Mouse (Mus musculus) forebrain, embryonic 12.5 days (tissue): ENCODE measurements around the gene Fyb. TPM values are rescaled to one million over a fixed set of nuclear protein-coding genes. Genes with fewer than 3 reads are reported as not detected.

Experiments used
- ATAC-seq: fragments of 200-750 bp; cut with Nextera tagmentation; 2 replicates; pipeline ENCODE4 v1.8.0; 2017; ENCODE audit warnings: moderate TSS enrichment; ENCODE audit not compliant: low FRiP score
- H3K27ac ChIP-seq: fragments of 300-500 bp; sonication (generic); 2 replicates; pipeline ENCODE4 v1.5.1; 2016; ENCODE audit warnings: mild to moderate bottlenecking
- H3K27me3 ChIP-seq: fragments of 300-500 bp; sonication (generic); 2 replicates; pipeline ENCODE4 v1.6.1; 2016; ENCODE audit warnings: mild to moderate bottlenecking
- H3K36me3 ChIP-seq: fragments of 300-500 bp; sonication (generic); replicated peaks from 2 replicates; pipeline ENCODE4 v1.6.1; 2016; ENCODE audit warnings: mild to moderate bottlenecking
- H3K4me1 ChIP-seq: fragments of 300-500 bp; sonication (generic); 2 replicates; pipeline ENCODE4 v1.6.1; 2016
- H3K4me2 ChIP-seq: fragments of 300-500 bp; sonication (generic); 2 replicates; pipeline ENCODE4 v1.6.1; 2016; ENCODE audit warnings: mild to moderate bottlenecking, moderate library complexity
- H3K4me3 ChIP-seq: fragments of 300-500 bp; sonication (generic); replicated peaks from 2 replicates; pipeline ENCODE4 v1.5.1; 2016; ENCODE audit warnings: mild to moderate bottlenecking
- H3K9ac ChIP-seq: fragments of 300-500 bp; sonication (generic); 2 replicates; pipeline ENCODE4 v1.6.1; 2016; ENCODE audit warnings: mild to moderate bottlenecking
- H3K9me3 ChIP-seq: fragments of 300-500 bp; sonication (generic); 2 replicates; pipeline ENCODE4 v1.6.1; 2016
- WGBS: fragments of 180-500 bp; shearing (Covaris S2); methylation state at CpG from one replicate; pipeline ENCODE4 v1.1.7; 2016; 5-methylcytosine and 5-hydroxymethylcytosine counted together
- polyA plus RNA-seq: library from polyadenylated mRNA; unstranded; fragments of >200 nt; fragmentation: Nextera tagmentation; extraction: Ambion mirVana; gene quantifications from 2 replicates; pipeline ENCODE4 v1.2.1, GENCODE M21; 2016

Gene Fyb
- polyA plus RNA-seq, 1 experiment from 2014 or later = 3.2 TPM

DNA sequence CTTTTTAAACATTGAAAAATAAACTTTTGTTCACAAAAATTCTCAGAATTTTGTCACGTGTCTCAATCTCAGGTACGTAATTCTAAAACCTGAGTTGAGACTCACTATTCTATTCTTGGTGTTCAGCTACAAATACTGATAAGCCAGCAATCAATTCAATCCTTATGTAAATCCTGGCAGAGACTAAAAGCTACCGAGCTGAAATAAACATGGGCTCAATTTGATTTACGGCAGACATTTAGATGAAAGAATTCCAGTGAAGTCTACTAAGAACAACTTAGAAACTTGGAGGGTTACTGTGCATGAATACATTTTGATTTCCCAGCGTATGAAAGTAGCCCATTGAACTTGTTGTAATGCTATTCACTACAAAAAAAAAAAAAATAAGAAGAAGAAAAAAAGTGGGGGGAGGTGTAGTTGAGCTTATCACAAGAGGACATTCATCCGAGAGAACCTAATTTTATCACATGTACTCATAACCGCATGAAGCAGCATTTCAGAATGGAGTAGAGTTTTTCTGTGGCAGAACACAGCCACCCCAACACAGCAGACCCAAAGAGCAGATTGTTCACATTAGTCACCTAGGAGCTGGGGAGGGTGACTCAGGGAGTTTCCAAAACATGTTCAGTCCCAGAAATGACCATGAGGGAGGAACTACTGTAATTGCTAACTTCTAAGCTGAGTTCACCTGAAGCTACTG lies 17.1 kb downstream of the Fyb start:
- H3K4me1 ChIP-seq = no peaks in the 10 kb centered on the region
- no peak for ATAC-seq
- H3K9me3 ChIP-seq = no peaks in the 10 kb centered on the region
- no peak overlapping the region for H3K27ac ChIP-seq
- 87% methylated on average over 7 of the region's 7 CpGs for WGBS
- no peaks in the 10 kb centered on the region for H3K36me3 ChIP-seq
- no peak overlapping the region for H3K4me2 ChIP-seq
- no peaks in the 10 kb centered on the region for H3K27me3 ChIP-seq
- H3K4me3 ChIP-seq = no peak overlapping the region
- H3K9ac ChIP-seq = no peak overlapping the region

DNA sequence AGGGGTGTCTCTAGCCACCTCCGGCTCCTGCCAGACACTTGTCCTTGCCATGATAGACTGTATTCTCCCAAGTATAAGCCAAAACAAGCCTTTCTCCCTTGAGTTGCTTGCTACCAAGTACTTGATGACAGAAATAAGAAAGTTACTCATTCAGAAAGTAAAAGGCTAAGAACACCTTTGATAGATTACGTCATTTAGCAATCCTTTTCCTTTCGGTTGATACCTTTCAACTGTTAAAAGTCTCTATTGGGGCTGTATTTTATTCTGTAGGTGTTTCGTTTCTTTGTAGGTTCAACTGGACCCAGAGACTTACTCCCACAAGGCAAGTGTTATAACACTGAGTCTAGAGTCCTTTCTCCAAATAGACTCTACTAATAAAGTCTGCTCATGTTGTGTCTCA lies 26.3 kb downstream of the Fyb start:
- no peaks in the 10 kb centered on the region for H3K4me1 ChIP-seq
- no peak overlapping the region for H3K4me2 ChIP-seq
- ATAC-seq = no peak
- 93% methylated on average over 4 of the region's 4 CpGs for WGBS
- H3K9me3 ChIP-seq = no peaks in the 10 kb centered on the region
- no peak overlapping the region for H3K27ac ChIP-seq
- H3K9ac ChIP-seq = no peak overlapping the region
- H3K27me3 ChIP-seq = no peaks in the 10 kb centered on the region
- no peaks in the 10 kb centered on the region for H3K36me3 ChIP-seq
- no peak overlapping the region for H3K4me3 ChIP-seq

DNA sequence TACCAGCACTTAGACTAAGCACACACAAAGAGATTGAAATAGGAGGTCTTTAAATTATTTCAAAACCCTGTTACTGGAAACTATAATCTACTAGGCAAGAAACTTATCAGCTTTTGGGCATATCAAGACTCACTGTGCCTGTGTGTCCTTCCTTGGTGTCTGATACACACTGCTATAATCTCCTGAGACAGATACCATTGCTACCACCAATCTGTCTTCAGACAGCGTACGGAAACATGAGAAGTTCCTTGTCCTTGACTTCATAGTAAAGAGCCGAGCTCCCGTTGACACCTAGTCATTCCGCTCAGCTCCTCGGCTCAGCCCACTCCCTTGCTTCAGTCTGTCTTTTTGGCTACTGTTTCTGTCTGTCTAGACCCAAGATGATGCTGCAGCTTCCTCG lies 29.2 kb downstream of the Fyb start:
- H3K9me3 ChIP-seq = no peaks in the 10 kb centered on the region
- no peak overlapping the region for H3K4me3 ChIP-seq
- no peak for ATAC-seq
- WGBS = 95% methylated on average over 7 of the region's 7 CpGs
- no peak overlapping the region for H3K4me2 ChIP-seq
- H3K27me3 ChIP-seq = no peaks in the 10 kb centered on the region
- H3K36me3 ChIP-seq = no peaks in the 10 kb centered on the region
- H3K9ac ChIP-seq = no peak overlapping the region
- no peak overlapping the region for H3K27ac ChIP-seq
- no peaks in the 10 kb centered on the region; the same call in 1 of the 2 replicates for H3K4me1 ChIP-seq

DNA sequence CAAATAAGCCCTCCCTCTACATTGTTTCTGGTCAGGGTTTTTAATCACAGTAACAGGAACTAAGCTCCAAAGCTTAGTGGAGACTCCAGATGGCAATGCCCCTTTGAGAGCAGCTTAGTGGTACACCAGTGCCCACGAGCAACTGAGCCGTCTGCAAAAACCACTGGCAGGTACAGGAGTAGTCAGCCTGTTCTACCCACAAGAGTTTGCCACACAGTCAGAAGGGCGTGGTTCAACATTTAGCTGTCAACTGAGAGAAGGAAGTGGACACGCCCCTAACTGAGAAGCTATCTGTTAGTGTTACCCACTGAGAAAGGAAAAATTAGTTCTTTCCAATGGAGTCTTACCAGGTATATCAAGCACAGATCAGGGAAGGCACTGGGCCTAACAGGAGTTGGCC lies 32.1 kb downstream of the Fyb start:
- Histone ChIP-seq H3K27me3 (no peaks in the 10 kb centered on the region), H3K27ac (no peak overlapping the region), H3K4me1 (no peaks in the 10 kb centered on the region; the same call in 1 of the 2 replicates), H3K4me3 (no peak overlapping the region), H3K9ac (no peak overlapping the region), H3K9me3 (no peaks in the 10 kb centered on the region), H3K36me3 (no peaks in the 10 kb centered on the region), H3K4me2 (no peak overlapping the region)
- WGBS = 82% methylated on average over 4 of the region's 4 CpGs
- ATAC-seq = no peak

DNA sequence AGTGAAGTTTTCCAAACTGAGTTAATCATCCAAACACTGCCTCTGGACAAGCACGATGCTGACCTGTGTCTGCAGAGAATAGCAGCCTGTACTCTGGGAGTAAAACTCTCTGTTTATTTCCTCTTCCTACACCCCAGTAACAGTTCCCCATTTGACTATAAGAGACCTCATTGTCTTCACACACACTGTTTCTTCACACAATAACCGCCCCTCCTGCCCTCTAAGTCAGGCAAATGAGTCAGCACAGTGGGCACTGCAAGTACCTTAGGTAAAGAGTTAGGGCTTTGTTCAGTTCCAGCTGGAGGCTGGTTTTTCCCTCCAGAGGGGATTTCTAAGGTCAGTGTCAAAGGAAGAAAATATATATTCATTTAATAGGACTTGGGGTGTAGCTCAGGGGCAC lies 32.9 kb downstream of the Fyb start:
- no peak for ATAC-seq
- Histone ChIP-seq H3K9me3 (no peaks in the 10 kb centered on the region), H3K36me3 (no peaks in the 10 kb centered on the region), H3K4me2 (no peak overlapping the region), H3K27me3 (no peaks in the 10 kb centered on the region), H3K9ac (no peak overlapping the region), H3K4me1 (no peaks in the 10 kb centered on the region; the same call in 1 of the 2 replicates), H3K4me3 (no peak overlapping the region), H3K27ac (no peak overlapping the region)
- WGBS = 35% methylated on average over 2 of the region's 2 CpGs

DNA sequence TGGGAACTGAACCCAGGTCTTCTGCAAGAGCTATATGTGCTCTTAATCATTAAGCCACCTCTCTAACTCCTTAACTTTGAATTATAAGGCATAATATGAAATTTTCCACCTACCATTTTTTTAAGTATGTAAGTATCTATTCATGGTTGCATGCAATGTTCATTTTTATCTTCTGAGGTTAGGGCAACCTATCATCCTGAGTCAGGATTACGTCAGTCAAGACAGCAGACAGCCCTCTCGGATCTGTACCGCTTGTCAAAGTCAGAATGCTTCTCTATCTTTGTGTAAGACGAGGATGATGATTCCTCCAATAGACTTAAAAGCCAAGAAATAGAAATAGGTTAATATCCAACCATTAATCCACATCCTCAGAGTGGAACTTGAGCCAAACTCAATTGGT lies 33.6 kb downstream of the Fyb start:
- ATAC-seq = no peak
- Histone ChIP-seq H3K9ac (no peak overlapping the region), H3K27me3 (no peaks in the 10 kb centered on the region), H3K4me1 (no peaks in the 10 kb centered on the region; the same call in 1 of the 2 replicates), H3K27ac (no peak overlapping the region), H3K4me2 (no peak overlapping the region), H3K9me3 (no peaks in the 10 kb centered on the region), H3K36me3 (no peaks in the 10 kb centered on the region), H3K4me3 (no peak overlapping the region)
- WGBS = 92% methylated on average over 4 of the region's 4 CpGs

DNA sequence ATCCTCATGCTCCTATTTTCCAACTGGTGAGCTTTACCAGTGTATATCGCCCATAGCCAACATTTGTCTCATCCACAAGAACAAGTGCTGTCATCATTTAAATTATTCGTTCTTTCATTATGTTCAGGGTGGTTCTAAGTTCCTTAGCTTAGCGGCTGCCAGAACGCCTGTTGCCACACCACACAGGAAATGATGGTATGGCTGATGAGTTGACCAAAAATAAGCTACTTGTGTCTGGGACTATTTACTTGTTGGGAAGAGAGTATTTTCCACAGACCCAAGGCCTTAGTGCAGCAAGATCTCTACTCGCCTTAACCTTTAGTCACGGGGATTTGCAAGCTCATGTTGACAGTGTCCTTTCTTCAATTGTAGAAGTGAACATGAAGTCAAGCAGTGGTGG lies 34.3 kb downstream of the Fyb start:
- no peak overlapping the region for H3K4me2 ChIP-seq
- 90% methylated on average over 6 of the region's 6 CpGs for WGBS
- no peak for ATAC-seq

DNA sequence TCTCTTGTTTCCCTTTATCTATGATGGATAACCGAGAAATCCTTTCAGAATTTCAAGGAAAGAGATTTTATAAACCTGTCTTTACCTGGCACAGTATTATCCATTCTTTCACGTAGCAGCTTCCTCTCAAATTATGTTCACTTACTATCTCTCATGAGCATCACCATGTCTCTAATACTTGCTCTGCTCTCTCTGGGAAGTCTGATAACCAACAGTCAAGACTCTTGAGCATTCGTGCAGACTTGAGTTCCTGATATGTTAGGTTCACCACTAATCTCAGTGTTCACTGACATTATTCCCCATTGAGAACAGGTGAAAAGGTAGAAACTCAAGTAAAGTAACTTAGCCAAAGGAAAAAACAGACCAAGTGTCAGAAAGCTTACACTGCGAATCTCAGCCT lies 34.9 kb downstream of the Fyb start:
- Histone ChIP-seq H3K4me3 (no peak overlapping the region), H3K36me3 (no peaks in the 10 kb centered on the region), H3K27me3 (no peaks in the 10 kb centered on the region), H3K9me3 (no peaks in the 10 kb centered on the region), H3K4me1 (no peaks in the 10 kb centered on the region; the same call in 1 of the 2 replicates), H3K9ac (no peak overlapping the region), H3K4me2 (no peak overlapping the region), H3K27ac (no peak overlapping the region)
- 90% methylated on average over 4 of the region's 4 CpGs for WGBS
- no peak for ATAC-seq

More for the DNA sequence above, 34.3 kb downstream of the Fyb start:
- H3K27ac ChIP-seq = no peak overlapping the region
- H3K9me3 ChIP-seq = no peaks in the 10 kb centered on the region
- H3K36me3 ChIP-seq = no peaks in the 10 kb centered on the region
- H3K9ac ChIP-seq = no peak overlapping the region
- no peak overlapping the region for H3K4me3 ChIP-seq
- H3K4me1 ChIP-seq = no peaks in the 10 kb centered on the region; the same call in 1 of the 2 replicates
- H3K27me3 ChIP-seq = no peaks in the 10 kb centered on the region

DNA sequence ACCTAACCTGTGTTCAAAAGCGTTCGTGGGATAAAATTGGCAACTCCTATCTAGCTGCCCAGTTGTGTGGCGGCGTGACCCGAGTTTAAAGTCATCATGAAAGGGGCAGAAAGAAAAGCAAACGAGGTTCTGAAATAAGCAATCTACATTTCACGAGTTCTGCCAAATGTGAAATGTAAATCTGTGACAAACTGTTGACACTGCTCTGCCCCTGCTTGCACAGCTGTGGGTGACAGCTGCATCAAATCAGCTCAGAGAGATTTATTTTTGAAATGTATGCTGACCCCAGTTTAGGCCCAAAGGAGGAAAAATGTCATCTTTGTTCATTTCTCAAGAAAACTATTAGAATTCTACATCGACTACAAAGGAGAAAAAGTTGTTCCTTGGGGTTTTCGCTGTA lies 36.5 kb downstream of the Fyb start:
- 82% methylated on average over 9 of the region's 9 CpGs for WGBS
- no peak overlapping the region for H3K4me3 ChIP-seq
- no peak for ATAC-seq
- no peak overlapping the region for H3K27ac ChIP-seq
- H3K4me1 ChIP-seq = no peaks in the 10 kb centered on the region; the same call in 1 of the 2 replicates
- H3K36me3 ChIP-seq = no peaks in the 10 kb centered on the region
- no peaks in the 10 kb centered on the region for H3K9me3 ChIP-seq
- H3K9ac ChIP-seq = no peak overlapping the region
- H3K4me2 ChIP-seq = no peak overlapping the region
- no peaks in the 10 kb centered on the region for H3K27me3 ChIP-seq

DNA sequence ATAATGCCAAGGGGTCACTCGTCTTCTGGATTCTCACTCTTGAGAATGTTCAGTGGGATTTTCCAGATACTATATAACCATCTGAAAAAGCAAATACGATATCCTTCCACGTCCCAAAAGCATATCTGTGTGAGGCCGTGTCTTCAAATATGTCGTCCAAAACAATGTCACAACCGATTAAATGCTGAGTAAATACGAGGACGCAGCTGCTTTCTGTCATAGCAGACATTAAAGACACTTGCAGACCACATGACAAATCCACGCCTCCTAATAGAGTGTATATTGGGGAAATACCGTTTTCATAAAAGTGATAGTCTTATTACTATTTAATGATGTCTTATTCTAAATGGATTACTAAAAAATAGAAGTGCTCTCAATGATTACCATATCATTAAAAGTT lies 38.0 kb downstream of the Fyb start:
- H3K27ac ChIP-seq = no peak overlapping the region
- no peak overlapping the region for H3K4me3 ChIP-seq
- H3K9me3 ChIP-seq = no peaks in the 10 kb centered on the region
- peaks cover 2% of the 10 kb centered on the region; the same call in 1 of the 2 replicates for H3K4me1 ChIP-seq
- 90% methylated on average over 10 of the region's 10 CpGs for WGBS
- H3K27me3 ChIP-seq = no peaks in the 10 kb centered on the region
- ATAC-seq = no peak
- no peak overlapping the region for H3K9ac ChIP-seq
- H3K36me3 ChIP-seq = no peaks in the 10 kb centered on the region
- no peak overlapping the region for H3K4me2 ChIP-seq

DNA sequence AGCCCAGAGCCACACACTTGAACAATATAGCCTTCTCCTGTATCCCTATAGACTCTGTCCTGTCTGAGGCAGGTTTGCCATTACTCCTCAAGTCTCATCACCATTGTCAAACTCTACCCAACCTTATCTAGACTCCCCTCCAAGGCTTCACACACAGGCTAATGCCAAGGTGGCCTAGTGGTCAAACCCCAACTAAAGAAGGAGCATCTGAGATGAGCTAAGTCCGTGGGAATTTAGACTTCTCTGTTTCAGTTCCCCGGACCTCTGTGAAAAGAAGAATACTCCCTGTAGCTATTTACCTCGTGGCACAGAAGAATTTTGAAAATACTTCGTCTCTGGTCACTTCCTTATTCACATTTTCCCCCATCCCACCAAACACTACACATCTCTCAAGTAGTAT lies 39.5 kb downstream of the Fyb start:
- H3K4me1 ChIP-seq = peaks cover 2% of the 10 kb centered on the region; the same call in 1 of the 2 replicates
- ATAC-seq = no peak
- H3K9me3 ChIP-seq = no peaks in the 10 kb centered on the region
- 86% methylated on average over 4 of the region's 4 CpGs for WGBS
- no peaks in the 10 kb centered on the region for H3K27me3 ChIP-seq
- H3K9ac ChIP-seq = no peak overlapping the region
- H3K36me3 ChIP-seq = no peaks in the 10 kb centered on the region
- no peak overlapping the region for H3K4me2 ChIP-seq
- no peak overlapping the region for H3K27ac ChIP-seq
- no peak overlapping the region for H3K4me3 ChIP-seq

DNA sequence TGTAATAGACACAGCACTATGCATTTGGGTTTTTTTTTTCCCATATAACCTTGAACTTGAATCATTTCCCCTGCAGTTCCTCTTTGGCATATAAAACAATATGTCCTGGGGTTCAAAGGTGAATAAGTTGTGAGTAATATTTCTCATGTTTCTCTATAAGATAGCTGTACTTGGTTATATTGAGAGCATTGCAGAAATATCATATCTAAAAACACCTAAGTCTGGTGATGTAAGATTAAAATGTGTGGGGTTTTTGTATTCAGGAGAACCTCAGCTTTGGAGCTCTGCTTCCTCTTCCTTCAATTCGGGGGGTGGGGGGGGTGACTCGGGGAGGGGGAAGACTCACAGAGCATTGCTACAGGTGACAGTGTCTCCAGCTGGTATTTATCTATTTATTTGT lies 40.0 kb downstream of the Fyb start:
- Histone ChIP-seq H3K36me3 (no peaks in the 10 kb centered on the region), H3K9ac (no peak overlapping the region), H3K27me3 (no peaks in the 10 kb centered on the region), H3K4me2 (no peak overlapping the region), H3K27ac (no peak overlapping the region), H3K4me1 (peaks cover 2% of the 10 kb centered on the region; the same call in 1 of the 2 replicates), H3K9me3 (no peaks in the 10 kb centered on the region), H3K4me3 (no peak overlapping the region)
- WGBS = 94% methylated on average over 2 of the region's 2 CpGs
- no peak for ATAC-seq

DNA sequence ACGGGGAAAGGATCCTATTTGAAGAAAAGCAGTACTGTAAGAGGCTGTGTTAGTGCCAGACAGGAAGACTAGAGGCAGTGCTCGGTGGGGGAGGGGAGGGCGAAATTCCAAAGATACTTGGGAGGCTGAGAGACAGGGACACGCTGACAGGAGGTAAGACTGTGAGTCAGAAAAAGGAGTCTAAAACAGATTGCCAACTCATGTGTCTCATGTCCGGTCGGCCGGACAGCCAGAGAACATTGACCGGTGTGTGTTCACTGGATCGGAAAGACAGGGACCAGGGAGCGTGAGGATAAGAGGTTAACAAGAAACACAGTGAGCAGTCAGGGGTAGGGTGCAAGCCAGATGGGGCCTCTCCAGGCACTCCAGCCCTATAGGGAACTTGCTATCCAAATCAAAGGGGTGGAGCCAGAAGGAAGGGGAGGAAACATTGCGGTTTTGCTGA lies 42.3 kb downstream of the Fyb start:
- H3K36me3 ChIP-seq = no peaks in the 10 kb centered on the region
- no peak overlapping the region for H3K4me3 ChIP-seq
- ATAC-seq = peak; percentile 49; the same call in 1 of the 2 replicates
- no peak overlapping the region for H3K9ac ChIP-seq
- H3K27me3 ChIP-seq = no peaks in the 10 kb centered on the region
- no peak overlapping the region for H3K27ac ChIP-seq
- H3K4me1 ChIP-seq = peaks cover 2% of the 10 kb centered on the region; the same call in 1 of the 2 replicates
- H3K9me3 ChIP-seq = no peaks in the 10 kb centered on the region
- H3K4me2 ChIP-seq = peak overlapping the region; percentile 24; the same call in 1 of the 2 replicates
- WGBS = 42% methylated on average over 11 of the region's 11 CpGs
